In genomic region chr11:77416212-77417000, GRCm38 (mm10) we compare ENCODE assay signal across 15 mouse cellular contexts. TPM values are rescaled to one million over a fixed set of nuclear protein-coding genes. Genes with fewer than 3 reads are reported as not detected.
A peak's percentile ranks its signal among the peaks of the same experiment; 100 is the strongest.
DNase-seq lines count a peak whose midpoint lies in the region; ATAC-seq and TF ChIP-seq lines count a peak whose summit lies in the region.
"Had no signal": no experiment of that assay in that cellular context is flagged by ENCODE, and none has a peak within 500 bp of the region (broad histone marks: within the 10 kb centered on the region; RNA-seq: fewer than 3 reads in every experiment).

No protein-coding gene starts in this region.

- no peaks in the 10 kb centered on the region for H3K36me3 ChIP-seq in kidney, postnatal 0 days (ENCODE audit: insufficient read depth, low read length)
- peaks cover 2% of the 10 kb centered on the region; the same call in 1 of the 2 replicates for H3K36me3 ChIP-seq in kidney, embryonic 15.5 days

- H3K27me3 ChIP-seq in kidney, postnatal 0 days (ENCODE audit: insufficient read depth, low read length) = no peaks in the 10 kb centered on the region
- H3K27me3 ChIP-seq in kidney, embryonic 15.5 days = no peaks in the 10 kb centered on the region
- no peaks in the 10 kb centered on the region for H3K27me3 ChIP-seq in cerebellum, adult 2 months (ENCODE audit: control insufficient read depth, insufficient read depth, low read length)
- H3K27me3 ChIP-seq: forebrain, embryonic 12.5 days; liver, embryonic 15.5 days had no signal

- no peaks in the 10 kb centered on the region for H3K4me1 ChIP-seq in kidney, postnatal 0 days (replicated peaks; ENCODE audit: insufficient read depth, low read length)
- no peaks in the 10 kb centered on the region for H3K4me1 ChIP-seq in kidney, embryonic 15.5 days
- H3K4me1 ChIP-seq in brown adipose tissue, adult 24 weeks (ENCODE audit: control insufficient read depth, insufficient read depth, insufficient read length, low read length) = peaks cover 11% of the 10 kb centered on the region
- H3K4me1 ChIP-seq in cerebellum, adult 2 months (ENCODE audit: control insufficient read depth, insufficient read depth, low read length) = no peaks in the 10 kb centered on the region
- H3K4me1 ChIP-seq: forebrain, embryonic 12.5 days; hindbrain, embryonic 10.5 days had no signal

- 67% methylated on average over 4 of the region's 4 CpGs for WGBS in kidney, postnatal 0 days
- WGBS in kidney, embryonic 15.5 days = 59% methylated on average over 4 of the region's 4 CpGs
- 78% methylated on average over 4 of the region's 4 CpGs for WGBS in cerebellum, adult 2 months

- peak; percentile 43 for DNase-seq in kidney, postnatal 0 days (ENCODE audit: low spot score)
- peak; percentile 75 to 87 for DNase-seq in heart, adult 18-20 months
- peak; percentile 26 for DNase-seq in lung, postnatal 14 days
- DNase-seq in cerebellum, adult 2 months = no peak
- DNase-seq in left cerebral cortex, adult 8-10 months (ENCODE audit: low spot score in 2 of 2) = no peak
- no peak for DNase-seq in thymus, postnatal 36 days
- DNase-seq: cerebellum, postnatal 10 days; layer of hippocampus, adult 9-11 months had no signal

- H3K4me2 ChIP-seq in kidney, postnatal 0 days (ENCODE audit: low read length) = no peak overlapping the region
- no peak overlapping the region for H3K4me2 ChIP-seq in kidney, embryonic 15.5 days
- H3K4me2 ChIP-seq: forebrain, embryonic 12.5 days; liver, embryonic 15.5 days had no signal

- no peak for TF ChIP-seq POLR2A in cerebellum, adult 2 months (IDR thresholded peaks at IDR 0.05; ENCODE audit: borderline replicate concordance, insufficient read depth, low read length)

- no peak for ATAC-seq in kidney, postnatal 0 days (replicated peaks; ENCODE audit: low FRiP score, low read depth)
- ATAC-seq in kidney, embryonic 15.5 days (replicated peaks; ENCODE audit: low FRiP score) = no peak
- ATAC-seq: activated CD4-positive, CD25-positive, alpha-beta regulatory T cell, adult 4 months; CD4-positive, CD25-positive, alpha-beta regulatory T cell, adult 4 months had no signal

- no peak overlapping the region for H3K27ac ChIP-seq in kidney, postnatal 0 days
- H3K27ac ChIP-seq in kidney, embryonic 15.5 days = no peak overlapping the region
- H3K27ac ChIP-seq in brown adipose tissue, adult 24 weeks (replicated peaks; ENCODE audit: low read depth, low read length) = peak overlapping the region; percentile 74
- H3K27ac ChIP-seq in cerebellum, adult 2 months (ENCODE audit: insufficient read depth, low read length) = no peak overlapping the region
- H3K27ac ChIP-seq: forebrain, embryonic 12.5 days; hindbrain, embryonic 10.5 days; liver, embryonic 15.5 days had no signal

- no peaks in the 10 kb centered on the region for H3K9me3 ChIP-seq in kidney, postnatal 0 days (replicated peaks; ENCODE audit: low read length)
- no peaks in the 10 kb centered on the region for H3K9me3 ChIP-seq in kidney, embryonic 15.5 days (replicated peaks)
- H3K9me3 ChIP-seq: forebrain, embryonic 12.5 days; hindbrain, embryonic 10.5 days; liver, embryonic 15.5 days had no signal

- no peak for TF ChIP-seq CTCF in kidney, postnatal 0 days (IDR thresholded peaks at IDR 0.05; ENCODE audit: low read depth)
- no peak for TF ChIP-seq CTCF in cerebellum, adult 2 months (IDR thresholded peaks at IDR 0.05; ENCODE audit: borderline replicate concordance, insufficient read depth, low read depth, low read length)

- no peak overlapping the region for H3K4me3 ChIP-seq in kidney, postnatal 0 days (replicated peaks; ENCODE audit: low read depth, low read length)
- no peak overlapping the region for H3K4me3 ChIP-seq in kidney, embryonic 15.5 days (replicated peaks)
- H3K4me3 ChIP-seq in brown adipose tissue, adult 24 weeks (ENCODE audit: insufficient read depth, low read depth, low read length) = no peak overlapping the region
- no peak overlapping the region for H3K4me3 ChIP-seq in cerebellum, adult 2 months (replicated peaks; ENCODE audit: insufficient read depth, low read depth, low read length)
- H3K4me3 ChIP-seq: forebrain, embryonic 12.5 days; hindbrain, embryonic 10.5 days; liver, embryonic 15.5 days had no signal

- H3K9ac ChIP-seq in kidney, postnatal 0 days (ENCODE audit: low read depth, low read length) = no peak overlapping the region
- no peak overlapping the region for H3K9ac ChIP-seq in kidney, embryonic 15.5 days
- H3K9ac ChIP-seq: forebrain, embryonic 12.5 days; liver, embryonic 15.5 days had no signal

RNA-seq across cellular contexts. Expression of gene Coro6, which starts 45.8 kb away (rescaled TPM):
- 0.09 and 0.42 TPM in 2 replicates for polyA plus RNA-seq in kidney, postnatal 0 days (2015; fragmentation: Nextera tagmentation; extraction: Ambion mirVana)
- polyA plus RNA-seq in kidney, embryonic 15.5 days (2015; fragmentation: Nextera tagmentation; extraction: Ambion mirVana) = 0.48 and 0.59 TPM in 2 replicates
- 1.7 and 5.1 TPM in 2 replicates for polyA plus RNA-seq in brown adipose tissue, adult 24 weeks (2012; ENCODE audit: insufficient read depth, insufficient read length, missing spikeins)
- 100 to 1,000 TPM; 207 to 208 TPM for total RNA-seq in heart, adult 18-20 months (2021)
- polyA plus RNA-seq in cerebellum, adult 2 months (2012; rRNA removed) = 134 and 148 TPM in 2 replicates
- total RNA-seq in left cerebral cortex, adult 8-10 months (2022) = 10 to 100 TPM; 48.9 to 51.4 (median 50.4) TPM
- polyA plus RNA-seq: activated CD4-positive, CD25-positive, alpha-beta regulatory T cell, adult 4 months; CD4-positive, CD25-positive, alpha-beta regulatory T cell, adult 4 months had no signal

Comparison
In these comparisons a context has a peak if more than half of its experiments do, and no peak if none do; other contexts are left out.
1. DNase-seq: peak in kidney, postnatal 0 days (single experiment), heart, adult 18-20 months (2 of 2) and lung, postnatal 14 days (single experiment); none in cerebellum, adult 2 months (0 of 2), left cerebral cortex, adult 8-10 months (0 of 2) and thymus, postnatal 36 days (0 of 2).
2. RNA of gene Coro6, which starts 45.8 kb away (polyA plus RNA-seq): 134 to 148 TPM in cerebellum, adult 2 months; 1.7 to 5.1 TPM in brown adipose tissue, adult 24 weeks, 0.48 to 0.59 TPM in kidney, embryonic 15.5 days and 0.09 to 0.42 TPM in kidney, postnatal 0 days; every median in the first group is over 10 times any median in the second.